Mouse (Mus musculus) E14TG2a.4 (cell line): ENCODE results near the gene Rbfox1.

Experiments
- CTCF ChIP-seq: conservative IDR thresholded peaks from 2 replicates; pipeline ENCODE4 v1.5.1; 2014; ENCODE audit warnings: low read length
- NANOG ChIP-seq: IDR thresholded peaks from 2 replicates; pipeline ENCODE4 v1.6.1; 2014; ENCODE audit warnings: borderline replicate concordance, low read length, mixed read lengths
- POU5F1 ChIP-seq: IDR thresholded peaks from 2 replicates; pipeline ENCODE4 v1.6.1; 2014; ENCODE audit warnings: low read length, borderline replicate concordance

GRCm38 (mm10) chr16:7419655-7420281 lies 1534.6 kb downstream of the Rbfox1 start:
- TF ChIP-seq CTCF (no peak), NANOG (no peak), POU5F1 (no peak)
